Comparison of ENCODE assay signal across 14 mouse cellular contexts in the genomic region with DNA sequence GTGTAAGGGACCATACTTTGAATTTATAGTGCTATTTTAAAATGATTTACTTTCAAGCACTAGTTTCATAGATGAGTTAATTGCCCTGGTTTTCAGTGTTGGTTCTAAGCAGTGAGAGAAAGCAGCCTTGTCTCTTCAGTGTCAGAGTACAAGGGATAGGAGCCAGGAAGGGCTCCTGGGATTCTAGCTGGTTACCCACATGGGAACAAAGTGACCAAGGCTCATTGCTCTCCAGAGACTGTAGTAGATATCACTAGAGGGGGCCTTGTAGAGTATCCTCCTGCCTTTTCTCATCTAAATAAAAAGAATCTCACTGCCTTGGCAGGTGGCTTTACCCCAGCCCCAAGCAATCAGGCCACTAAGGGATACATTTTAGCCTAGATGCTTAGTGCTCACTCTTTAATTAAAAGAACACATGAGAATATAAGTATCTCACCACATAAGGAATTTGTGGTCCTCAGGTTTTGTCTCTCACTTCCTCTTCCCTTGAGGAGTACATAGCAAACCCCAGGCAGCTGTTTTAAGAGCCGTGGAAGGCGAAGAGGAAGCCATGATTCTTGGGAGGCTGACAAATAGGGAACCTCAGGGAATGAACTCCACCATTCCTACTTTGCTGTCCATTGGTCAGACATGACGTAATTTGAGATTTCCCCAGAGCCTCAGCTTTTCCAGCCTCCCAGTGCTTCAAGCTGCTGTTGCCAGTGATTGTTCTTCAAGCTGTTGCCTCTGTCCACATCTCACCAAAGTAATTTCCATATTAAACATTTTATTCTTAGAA.
A peak's percentile ranks its signal among the peaks of the same experiment; 100 is the strongest.
DNase-seq lines count a peak whose midpoint lies in the region; ATAC-seq and TF ChIP-seq lines count a peak whose summit lies in the region.
"Had no signal": no experiment of that assay in that cellular context is flagged by ENCODE, and none has a peak within 500 bp of the region (broad histone marks: within the 10 kb centered on the region; RNA-seq: fewer than 3 reads in every experiment).

No protein-coding gene starts in this region.

- WGBS in heart, embryonic 11.5 days (ENCODE audit: insufficient replicate concordance) = 70% methylated on average over 3 of the region's 3 CpGs
- WGBS in heart, postnatal 0 days = 54% methylated on average over 3 of the region's 3 CpGs
- 74% methylated on average over 3 of the region's 3 CpGs for WGBS in midbrain, embryonic 15.5 days

- H3K4me1 ChIP-seq in heart, embryonic 11.5 days (ENCODE audit: control insufficient read depth, insufficient read depth, low read length) = no peaks in the 10 kb centered on the region
- no peaks in the 10 kb centered on the region for H3K4me1 ChIP-seq in heart, postnatal 0 days (ENCODE audit: control insufficient read depth, insufficient read depth)
- H3K4me1 ChIP-seq in midbrain, embryonic 15.5 days = no peaks in the 10 kb centered on the region
- H3K4me1 ChIP-seq: midbrain, embryonic 13.5 days had no signal

- DNase-seq in heart, adult 11 months = peak; percentile 96
- peak; percentile 3 for DNase-seq in retina, embryonic 14.5 days (ENCODE audit: low spot score)
- DNase-seq in retina, postnatal 1 day = no peak
- peak; percentile 28 for DNase-seq in heart, postnatal 0 days (ENCODE audit: low spot score)
- peak; percentile 25 for DNase-seq in skeletal muscle tissue, adult 2 months (ENCODE audit: low read depth, low spot score)
- DNase-seq in layer of hippocampus, adult 9-11 months = no peak
- DNase-seq: cerebellum, adult 9-11 months; forebrain, postnatal 0 days had no signal

- no peaks in the 10 kb centered on the region for H3K9me3 ChIP-seq in heart, embryonic 11.5 days (replicated peaks; ENCODE audit: control insufficient read depth, low read length)
- no peaks in the 10 kb centered on the region for H3K9me3 ChIP-seq in heart, postnatal 0 days (replicated peaks; ENCODE audit: control insufficient read depth, low read length)
- no peaks in the 10 kb centered on the region; the same call in 1 of the 2 replicates for H3K9me3 ChIP-seq in midbrain, embryonic 15.5 days
- H3K9me3 ChIP-seq: G1E; midbrain, embryonic 13.5 days had no signal

- H3K36me3 ChIP-seq in heart, embryonic 11.5 days (ENCODE audit: control insufficient read depth, insufficient read depth, low read length) = no peaks in the 10 kb centered on the region
- no peaks in the 10 kb centered on the region for H3K36me3 ChIP-seq in heart, postnatal 0 days (replicated peaks; ENCODE audit: control insufficient read depth, insufficient read depth, low read length)
- no peaks in the 10 kb centered on the region for H3K36me3 ChIP-seq in midbrain, embryonic 15.5 days (replicated peaks)
- H3K36me3 ChIP-seq: G1E; midbrain, embryonic 13.5 days had no signal

- no peak for ATAC-seq in heart, embryonic 11.5 days (replicated peaks; ENCODE audit: insufficient number of reproducible peaks, low FRiP score, low TSS enrichment)
- ATAC-seq in heart, postnatal 0 days (ENCODE audit: insufficient read depth, low read depth) = no peak
- no peak for ATAC-seq in midbrain, embryonic 15.5 days (replicated peaks)
- ATAC-seq: activated CD4-positive, CD25-positive, alpha-beta regulatory T cell, adult 4 months; forebrain, postnatal 0 days; intestine, postnatal 0 days; midbrain, embryonic 13.5 days had no signal

- no peak overlapping the region for H3K4me2 ChIP-seq in heart, embryonic 11.5 days
- H3K4me2 ChIP-seq in heart, postnatal 0 days (ENCODE audit: low read depth, low read length) = no peak overlapping the region
- no peak overlapping the region for H3K4me2 ChIP-seq in midbrain, embryonic 15.5 days
- H3K4me2 ChIP-seq: midbrain, embryonic 13.5 days had no signal

- no peak overlapping the region for H3K27ac ChIP-seq in heart, embryonic 11.5 days (ENCODE audit: low read depth, low read length)
- H3K27ac ChIP-seq in heart, postnatal 0 days (ENCODE audit: low read depth) = no peak overlapping the region
- H3K27ac ChIP-seq in midbrain, embryonic 15.5 days = no peak overlapping the region
- H3K27ac ChIP-seq: midbrain, embryonic 13.5 days had no signal

- H3K9ac ChIP-seq in heart, embryonic 11.5 days (ENCODE audit: low read depth, low read length) = no peak overlapping the region
- H3K9ac ChIP-seq in heart, postnatal 0 days (replicated peaks; ENCODE audit: low read depth, low read length) = no peak overlapping the region
- no peak overlapping the region for H3K9ac ChIP-seq in midbrain, embryonic 15.5 days
- H3K9ac ChIP-seq: forebrain, postnatal 0 days; midbrain, embryonic 13.5 days had no signal

- TF ChIP-seq CTCF in heart, postnatal 0 days (IDR thresholded peaks at IDR 0.05; ENCODE audit: low read depth) = no peak

- H3K27me3 ChIP-seq in heart, embryonic 11.5 days (ENCODE audit: control insufficient read depth, insufficient read depth, low read length) = no peaks in the 10 kb centered on the region
- no peaks in the 10 kb centered on the region for H3K27me3 ChIP-seq in heart, postnatal 0 days (ENCODE audit: control insufficient read depth, insufficient read depth, low read length)
- H3K27me3 ChIP-seq in midbrain, embryonic 15.5 days (replicated peaks) = no peaks in the 10 kb centered on the region
- H3K27me3 ChIP-seq: midbrain, embryonic 13.5 days had no signal

- no peak overlapping the region for H3K4me3 ChIP-seq in heart, embryonic 11.5 days (ENCODE audit: low read depth, low read length)
- no peak overlapping the region for H3K4me3 ChIP-seq in heart, postnatal 0 days (ENCODE audit: low read depth, low read length)
- no peak overlapping the region for H3K4me3 ChIP-seq in midbrain, embryonic 15.5 days
- H3K4me3 ChIP-seq: midbrain, embryonic 13.5 days had no signal

- no peak for TF ChIP-seq EP300 in heart, postnatal 0 days (IDR thresholded peaks at IDR 0.05; ENCODE audit: low read depth)

Comparison
In these comparisons a context has a peak if more than half of its experiments do, and no peak if none do; other contexts are left out.
1. DNase-seq: peak in heart, adult 11 months (single experiment), retina, embryonic 14.5 days (single experiment), heart, postnatal 0 days (single experiment) and skeletal muscle tissue, adult 2 months (single experiment); none in retina, postnatal 1 day (single experiment) and layer of hippocampus, adult 9-11 months (single experiment).